Mouse (Mus musculus): ENCODE measurements around the gene Gm5916. TPM values are rescaled to one million over a fixed set of nuclear protein-coding genes. Genes with fewer than 3 reads are reported as not detected.

Gm5916 gene
- total RNA-seq (2014; fragmentation: Nextera tagmentation) (not detected in 2 replicates), total RNA-seq (2017) (not detected in 2 replicates)

DNA sequence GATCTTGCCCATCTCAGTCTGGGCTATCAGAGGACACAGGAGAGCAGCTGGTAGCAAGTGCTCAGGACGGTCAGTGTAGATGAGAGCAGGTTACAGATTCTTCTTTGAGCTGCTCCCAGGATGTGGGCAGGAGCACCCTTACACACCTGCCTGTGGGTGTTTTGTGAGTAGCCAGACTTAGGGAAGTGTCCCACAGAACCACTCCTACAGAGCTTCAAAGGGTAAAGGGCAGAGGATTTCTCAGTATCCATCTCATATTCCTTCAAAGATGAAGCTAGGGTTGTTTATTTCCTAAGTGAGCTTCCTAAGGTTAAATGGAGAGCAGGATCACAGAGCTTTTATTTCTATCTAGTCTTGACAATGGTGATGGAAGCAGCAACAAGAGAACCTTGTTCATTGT lies at the start of gene Gm5916:
Gene Gm5916, minus strand, starts transcription at position 101 of the 400 bp plus-strand sequence.
- no peak for ATAC-seq (replicated peaks; ENCODE audit: poor library complexity, severe bottlenecking)

Other genes with a start within 250 kb of the Gm5916 start
- not detected in 2 replicates for gene 9230113P08Rik, start 220.4 kb downstream of the Gm5916 start, total RNA-seq (2014; fragmentation: Nextera tagmentation)
- not detected in 2 replicates for gene 9230113P08Rik, start 220.4 kb downstream of the Gm5916 start, total RNA-seq (2017)

Data from granulocyte monocyte progenitor cell, adult 5-6 weeks (primary cell).